Mouse (Mus musculus) midbrain, embryonic 10.5 days (tissue): ENCODE data around the gene Zbtb37. TPM values are rescaled to one million over a fixed set of nuclear protein-coding genes. Genes with fewer than 3 reads are reported as not detected.
A peak's percentile ranks its signal among the peaks of the same experiment; 100 is the strongest.

ENCODE experiments used
- DNase-seq: peaks from one replicate; pipeline ENCODE4 v3.0.0-alpha.2; 2017; ENCODE audit warnings: low spot score
- H3K27ac ChIP-seq: fragments of 300-500 bp; sonication (generic); replicated peaks from 2 replicates; pipeline ENCODE4 v1.5.1; 2016; ENCODE audit warnings: mild to moderate bottlenecking
- H3K27me3 ChIP-seq: fragments of 300-500 bp; sonication (generic); 2 replicates; pipeline ENCODE4 v1.6.1; 2016; ENCODE audit warnings: low read depth, mild to moderate bottlenecking; ENCODE audit not compliant: poor library complexity, severe bottlenecking
- H3K36me3 ChIP-seq: fragments of 300-500 bp; sonication (generic); 2 replicates; pipeline ENCODE4 v1.6.1; 2016; ENCODE audit warnings: mild to moderate bottlenecking, moderate library complexity
- H3K4me1 ChIP-seq: fragments of 300-500 bp; sonication (generic); 2 replicates; pipeline ENCODE4 v1.6.1; 2016
- H3K4me3 ChIP-seq: fragments of 300-500 bp; sonication (generic); 2 replicates; pipeline ENCODE4 v1.5.1; 2016; ENCODE audit warnings: mild to moderate bottlenecking, moderate library complexity
- H3K9me3 ChIP-seq: fragments of 300-500 bp; sonication (generic); replicated peaks from 2 replicates; pipeline ENCODE4 v1.6.1; 2016; ENCODE audit warnings: mild to moderate bottlenecking
- WGBS: fragments of 180-500 bp; shearing (Covaris S2); methylation state at CpG from one replicate; pipeline ENCODE4 v1.1.7; 2016; 5-methylcytosine and 5-hydroxymethylcytosine counted together
- polyA plus RNA-seq: library from polyadenylated mRNA; unstranded; fragments of >200 nt; fragmentation: Nextera tagmentation; extraction: Ambion mirVana; gene quantifications from 2 replicates; pipeline ENCODE4 v1.2.1, GENCODE M21; 2016

Gene Zbtb37
- polyA plus RNA-seq = 5.3 and 6.7 TPM in 2 replicates

- no peaks in the 10 kb centered on the region for H3K9me3 ChIP-seq
- H3K27ac ChIP-seq = peak within 1 kb of the TSS; percentile 97
- peak; percentile 100 for DNase-seq
- peak within 1 kb of the TSS; percentile 67 for H3K4me3 ChIP-seq
- peaks cover 75% of the 10 kb centered on the region for H3K36me3 ChIP-seq
- under 1% methylated on average over 73 of the region's 76 CpGs for WGBS
- H3K27me3 ChIP-seq = no peaks in the 10 kb centered on the region
- H3K4me1 ChIP-seq = peaks cover 40% of the 10 kb centered on the region
Observed at GRCm38 (mm10) chr1:161034435-161035280, at the start of gene Zbtb37. TSS of gene Zbtb37 (minus strand) at chr1:161034849.

GRCm38 (mm10) chr1:161077243-161077642 lies 42.6 kb upstream of the Zbtb37 start:
- no peak overlapping the region for H3K4me3 ChIP-seq
- peaks cover 19% of the 10 kb centered on the region for H3K4me1 ChIP-seq
- H3K36me3 ChIP-seq = peaks cover 75% of the 10 kb centered on the region
- no peaks in the 10 kb centered on the region for H3K9me3 ChIP-seq
- no peak for DNase-seq
- WGBS = 91% methylated on average over 3 of the region's 3 CpGs
- H3K27me3 ChIP-seq = no peaks in the 10 kb centered on the region
- H3K27ac ChIP-seq = no peak overlapping the region

GRCm38 (mm10) chr1:161076238-161076637 lies 41.6 kb upstream of the Zbtb37 start:
- Histone ChIP-seq H3K27ac (no peak overlapping the region), H3K4me1 (peaks cover 29% of the 10 kb centered on the region), H3K4me3 (no peak overlapping the region), H3K36me3 (peaks cover 67% of the 10 kb centered on the region), H3K9me3 (no peaks in the 10 kb centered on the region), H3K27me3 (no peaks in the 10 kb centered on the region)
- no peak for DNase-seq
- WGBS = 88% methylated on average over 6 of the region's 6 CpGs

GRCm38 (mm10) chr1:161071272-161071620 lies 36.6 kb upstream of the Zbtb37 start:
- DNase-seq = no peak
- H3K4me3 ChIP-seq = peak overlapping the region; percentile 74
- H3K27ac ChIP-seq = peak overlapping the region; percentile 91
- H3K27me3 ChIP-seq = no peaks in the 10 kb centered on the region
- peaks cover 24% of the 10 kb centered on the region for H3K36me3 ChIP-seq
- peaks cover 41% of the 10 kb centered on the region for H3K4me1 ChIP-seq
- no peaks in the 10 kb centered on the region for H3K9me3 ChIP-seq
- under 1% methylated on average over 12 of the region's 12 CpGs for WGBS

GRCm38 (mm10) chr1:161070352-161071271 lies 36.0 kb upstream of the Zbtb37 start, which contains the start of the genes Dars2 and Cenpl:
TSS of gene Dars2 (minus strand) at chr1:161070658.
TSS of gene Cenpl (plus strand) at chr1:161070713.
- Histone ChIP-seq H3K27ac (peak within 1 kb of the TSS; percentile 91), H3K27me3 (no peaks in the 10 kb centered on the region), H3K36me3 (peaks cover 20% of the 10 kb centered on the region), H3K4me3 (peak within 1 kb of the TSS; percentile 74), H3K4me1 (peaks cover 41% of the 10 kb centered on the region), H3K9me3 (no peaks in the 10 kb centered on the region)
- DNase-seq = peak; percentile 95
- WGBS = under 1% methylated on average over 57 of the region's 57 CpGs

GRCm38 (mm10) chr1:161063351-161063750 lies 28.7 kb upstream of the Zbtb37 start:
- H3K27ac ChIP-seq = no peak overlapping the region
- DNase-seq = no peak
- H3K36me3 ChIP-seq = peaks cover 58% of the 10 kb centered on the region
- no peaks in the 10 kb centered on the region for H3K9me3 ChIP-seq
- H3K4me3 ChIP-seq = no peak overlapping the region
- H3K27me3 ChIP-seq = no peaks in the 10 kb centered on the region
- no peaks in the 10 kb centered on the region for H3K4me1 ChIP-seq
- 80% methylated on average over 1 of the region's 1 CpGs for WGBS

- no peak for DNase-seq
- WGBS = 95% methylated on average over 1 of the region's 1 CpGs
- H3K4me3 ChIP-seq = no peak overlapping the region
- H3K9me3 ChIP-seq = no peaks in the 10 kb centered on the region
- H3K36me3 ChIP-seq = peaks cover 85% of the 10 kb centered on the region
- H3K4me1 ChIP-seq = no peaks in the 10 kb centered on the region
- H3K27me3 ChIP-seq = no peaks in the 10 kb centered on the region
- H3K27ac ChIP-seq = no peak overlapping the region
Observed at GRCm38 (mm10) chr1:161057164-161057563, 22.5 kb upstream of the Zbtb37 start.

- no peaks in the 10 kb centered on the region for H3K27me3 ChIP-seq
- no peaks in the 10 kb centered on the region for H3K9me3 ChIP-seq
- DNase-seq = no peak
- H3K4me1 ChIP-seq = no peaks in the 10 kb centered on the region
- WGBS = 93% methylated on average over 3 of the region's 3 CpGs
- H3K36me3 ChIP-seq = peaks cover 98% of the 10 kb centered on the region
- no peak overlapping the region for H3K4me3 ChIP-seq
- no peak overlapping the region for H3K27ac ChIP-seq
Observed at GRCm38 (mm10) chr1:161046972-161047371, 12.3 kb upstream of the Zbtb37 start.

GRCm38 (mm10) chr1:161041261-161042020 lies 6.8 kb upstream of the Zbtb37 start:
- 94% methylated on average over 7 of the region's 7 CpGs for WGBS
- DNase-seq = no peak

GRCm38 (mm10) chr1:161040855-161041254 lies 6.2 kb upstream of the Zbtb37 start:
- Histone ChIP-seq H3K9me3 (no peaks in the 10 kb centered on the region), H3K4me3 (no peak overlapping the region), H3K36me3 (peaks cover 98% of the 10 kb centered on the region), H3K4me1 (peaks cover 35% of the 10 kb centered on the region), H3K27me3 (no peaks in the 10 kb centered on the region), H3K27ac (no peak overlapping the region)
- DNase-seq = no peak

More at GRCm38 (mm10) chr1:161041261-161042020, 6.8 kb upstream of the Zbtb37 start:
- Histone ChIP-seq H3K4me3 (no peak overlapping the region), H3K4me1 (peaks cover 33% of the 10 kb centered on the region), H3K27ac (no peak overlapping the region), H3K9me3 (no peaks in the 10 kb centered on the region), H3K27me3 (no peaks in the 10 kb centered on the region), H3K36me3 (peaks cover 98% of the 10 kb centered on the region)

GRCm38 (mm10) chr1:161040426-161040770 lies 5.7 kb upstream of the Zbtb37 start:
- Histone ChIP-seq H3K4me3 (no peak overlapping the region), H3K27me3 (no peaks in the 10 kb centered on the region), H3K36me3 (peaks cover 98% of the 10 kb centered on the region), H3K9me3 (no peaks in the 10 kb centered on the region), H3K27ac (peak overlapping the region; percentile 65; the same call in 1 of the 2 replicates), H3K4me1 (peaks cover 35% of the 10 kb centered on the region)
- DNase-seq = peak; percentile 31
- 53% methylated on average over 1 of the region's 1 CpGs for WGBS
